20 mouse cellular contexts compared by ENCODE assay signal in genomic region chr7:120426625-120427024, GRCm38 (mm10). TPM values are rescaled to one million over a fixed set of nuclear protein-coding genes. Genes with fewer than 3 reads are reported as not detected.
DNase-seq lines count a peak whose midpoint lies in the region.
"Had no signal": no experiment of that assay in that cellular context is flagged by ENCODE, and none has a peak within 500 bp of the region (broad histone marks: within the 10 kb centered on the region; RNA-seq: fewer than 3 reads in every experiment).

No protein-coding gene starts in this region.

- peak; percentile 10 for DNase-seq in adrenal gland, postnatal 10 days
- DNase-seq in adrenal gland, adult 2 months: no peak
- DNase-seq in kidney, postnatal 14 days: peak; percentile 5
- no peak for DNase-seq in kidney, adult 8-10 months
- peak; percentile 64 for DNase-seq in embryo, embryonic 10.5 days (ENCODE audit: low spot score)
- DNase-seq in mesoderm, embryonic 11.5 days (ENCODE audit: low read depth, low spot score): peak; percentile 38
- no peak for DNase-seq in gastrocnemius, adult 18-20 months (ENCODE audit: low spot score)
- no peak for DNase-seq in heart, postnatal 25 days (ENCODE audit: low spot score)
- DNase-seq: cerebellum, adult 11 months; gastrocnemius, postnatal 14 days; kidney, adult 18-20 months; thymus, postnatal 25 days had no signal

- intact Hi-C loops in heart, postnatal 25 days (cut with DNase I): no loop called here

RNA-seq across cellular contexts. Expression of gene Abca16, which starts 17.2 kb away (rescaled TPM):
- not detected for total RNA-seq in adrenal gland, postnatal 10 days (2021)
- not detected for total RNA-seq in adrenal gland, adult 2 months (2021)
- not detected in 2 replicates for polyA plus RNA-seq in adrenal gland, adult 2 months (2012; rRNA removed)
- total RNA-seq in gastrocnemius, adult 18-20 months (2021): not detected
- total RNA-seq in heart, postnatal 25 days (2021): not detected
- total RNA-seq: gastrocnemius, postnatal 14 days; hematopoietic stem cell, adult 5-6 weeks had no signal
- polyA plus RNA-seq: embryonic facial prominence, embryonic 13.5 days; forebrain, embryonic 13.5 days; heart, embryonic 10.5 days; liver, embryonic 12.5 days; lung, postnatal 0 days; midbrain, embryonic 10.5 days; stomach, embryonic 14.5 days had no signal

Comparison
In these comparisons a context has a peak if more than half of its experiments do, and no peak if none do; other contexts are left out.
1. DNase-seq: peak in adrenal gland, postnatal 10 days (single experiment), kidney, postnatal 14 days (single experiment), embryo, embryonic 10.5 days (single experiment) and mesoderm, embryonic 11.5 days (single experiment); none in adrenal gland, adult 2 months (single experiment), kidney, adult 8-10 months (0 of 2), gastrocnemius, adult 18-20 months (single experiment) and heart, postnatal 25 days (single experiment).